Mouse (Mus musculus) CD8-positive naive resting alpha-beta T cell, adult 57 days (primary cell): ENCODE data around the gene Zfp446. TPM values are rescaled to one million over a fixed set of nuclear protein-coding genes. Genes with fewer than 3 reads are reported as not detected.

Experiments used
- total RNA-seq: library from RNA; stranded (reverse); gene quantifications from one replicate; pipeline ENCODE4 v1.2.4, GENCODE M21; 2023

Gene Zfp446
- total RNA-seq, result 7.4 TPM

GRCm38 (mm10) chr7:12977682-12978389, at the start of gene Zfp446:
Gene Zfp446 (plus strand): TSS chr7:12977848.

DNA sequence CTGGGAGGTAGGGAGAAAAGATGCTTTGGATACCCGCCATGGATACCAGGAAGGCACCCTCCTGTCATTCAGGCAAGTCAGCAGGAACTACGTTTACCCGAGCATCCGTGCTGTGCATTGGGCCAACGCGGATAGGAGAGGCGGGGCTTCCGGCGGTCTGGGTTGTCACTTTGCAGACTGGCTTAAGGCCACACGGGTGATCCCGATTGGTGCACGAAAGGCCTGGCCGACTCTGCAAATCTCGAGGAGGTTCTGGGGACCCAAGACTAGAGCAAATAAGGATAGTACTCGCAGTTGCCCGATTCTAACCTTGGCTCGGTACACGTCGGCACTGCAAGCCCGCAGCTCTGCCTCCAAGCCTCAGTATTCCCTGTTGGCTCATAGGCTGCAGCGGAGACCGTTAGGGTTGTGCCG, 12.0 kb upstream of the Zfp446 start, which contains the start of gene Zfp324:
TSS of gene Zfp324 (plus strand) at position 161 of the 414 bp plus-strand sequence.

GRCm38 (mm10) chr7:12998053-12998452, 20.4 kb downstream of the Zfp446 start, which contains the start of gene Slc27a5:
Gene Slc27a5 (minus strand): TSS chr7:12998192.

GRCm38 (mm10) chr7:12998851-12999250, 21.2 kb downstream of the Zfp446 start, which contains the start of gene Trim28:
Gene Trim28 (plus strand): TSS chr7:12999114.

GRCm38 (mm10) chr7:13010005-13010908, 32.6 kb downstream of the Zfp446 start, which contains the start of gene Zbtb45:
Gene Zbtb45 (minus strand): TSS chr7:13010034.

GRCm38 (mm10) chr7:13034148-13034977, 56.7 kb downstream of the Zfp446 start, which contains the start of gene Chmp2a:
Gene Chmp2a (minus strand): TSS chr7:13034807.

Other genes with a start within 250 kb of the Zfp446 start
- gene Vmn2r56, start 242.8 kb upstream of the Zfp446 start, total RNA-seq, result not detected
- gene Zscan18, start 174.2 kb upstream of the Zfp446 start, total RNA-seq, result 24.6 TPM
- gene Zfp329, start 159.0 kb upstream of the Zfp446 start, total RNA-seq, result 12.0 TPM
- gene Zfp110, start 143.1 kb upstream of the Zfp446 start, total RNA-seq, result 117 TPM
- gene Zfp128, start 96.7 kb upstream of the Zfp446 start, total RNA-seq, result 1.6 TPM
- gene Zscan22, start 80.0 kb upstream of the Zfp446 start, total RNA-seq, result 10.7 TPM
- gene Rps5, start 55.6 kb upstream of the Zfp446 start, total RNA-seq, result 3,246 TPM
- 1.8 TPM for gene Rnf225, start 50.4 kb upstream of the Zfp446 start, total RNA-seq
- 2.6 TPM for gene Zfp324, start 12.0 kb upstream of the Zfp446 start, total RNA-seq
- not detected for gene Slc27a5, start 20.3 kb downstream of the Zfp446 start, total RNA-seq
- 378 TPM for gene Trim28, start 21.3 kb downstream of the Zfp446 start, total RNA-seq
- gene Zbtb45, start 32.2 kb downstream of the Zfp446 start, total RNA-seq, result 18.3 TPM
- gene Chmp2a, start 57.0 kb downstream of the Zfp446 start, total RNA-seq, result 102 TPM
- 88.4 TPM for gene Ube2m, start 60.4 kb downstream of the Zfp446 start, total RNA-seq
- gene Mzf1, start 76.9 kb downstream of the Zfp446 start, total RNA-seq, result 0.46 TPM
- not detected for gene Vmn1r85, start 117.3 kb downstream of the Zfp446 start, total RNA-seq
- not detected for gene Vmn1r86, start 142.1 kb downstream of the Zfp446 start, total RNA-seq
- not detected for gene Vmn1r87, start 162.3 kb downstream of the Zfp446 start, total RNA-seq
- gene Vmn1r88, start 181.7 kb downstream of the Zfp446 start, total RNA-seq, result 0.31 TPM
- not detected for gene Vmn1r89, start 235.2 kb downstream of the Zfp446 start, total RNA-seq